Mouse (Mus musculus) embryonic fibroblast, embryonic 13.5 days (primary cell): ENCODE data around the gene Mcoln2. TPM values are rescaled to one million over a fixed set of nuclear protein-coding genes. Genes with fewer than 3 reads are reported as not detected.

Experiments
- H3K27ac ChIP-seq: 2 replicates; pipeline ENCODE4 v1.5.1; 2012; ENCODE audit warnings: low read length, control low read depth, inconsistent platforms; ENCODE audit not compliant: insufficient read depth
- H3K4me1 ChIP-seq: 2 replicates; pipeline ENCODE4 v1.6.1; 2011; ENCODE audit warnings: low read length; ENCODE audit not compliant: control insufficient read depth, insufficient read depth
- H3K4me3 ChIP-seq: 2 replicates; pipeline ENCODE4 v1.5.1; 2011; ENCODE audit warnings: mild to moderate bottlenecking, control low read depth, low read length; ENCODE audit not compliant: insufficient read depth
- CTCF ChIP-seq: IDR thresholded peaks from 2 replicates; pipeline ENCODE4 v1.5.1; 2011; ENCODE audit warnings: mild to moderate bottlenecking, control low read depth, low read length, moderate library complexity, borderline replicate concordance; ENCODE audit not compliant: insufficient read depth
- POLR2A ChIP-seq: IDR thresholded peaks from 2 replicates; pipeline ENCODE4 v1.6.1; 2011; ENCODE audit warnings: low read depth, mild to moderate bottlenecking, control low read depth, low read length, moderate library complexity
- polyA plus RNA-seq: library from polyadenylated mRNA; stranded (reverse); fragments of >200 nt; gene quantifications from 2 replicates; pipeline ENCODE4 v1.2.4, GENCODE M21; 2011; ENCODE audit warnings: low read depth; ENCODE audit not compliant: missing spikeins, insufficient read length

Mcoln2 gene
- polyA plus RNA-seq, 1 experiment: 0.70 TPM

DNA sequence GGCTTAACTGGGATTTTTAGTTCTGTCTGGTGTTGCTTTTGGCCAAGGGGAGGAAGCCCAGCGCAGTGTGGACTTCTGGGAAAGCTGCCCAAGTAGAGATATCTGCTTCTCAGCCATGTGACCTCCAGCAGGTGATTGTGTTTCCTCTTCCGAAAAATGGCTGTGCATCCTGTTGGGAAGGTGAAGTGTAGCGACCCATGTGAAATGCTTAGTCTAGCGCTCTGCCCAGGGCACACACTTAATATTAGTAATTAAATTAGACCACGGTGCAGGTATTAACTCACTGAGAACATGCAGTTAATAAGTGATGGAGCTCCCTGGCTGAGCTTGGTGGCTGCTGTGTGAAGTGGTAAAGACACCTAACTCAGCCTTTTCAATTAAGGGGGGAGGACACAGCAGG lies 88.0 kb downstream of the Mcoln2 start:
- TF ChIP-seq CTCF: no peak
- TF ChIP-seq POLR2A: no peak
- H3K4me1 ChIP-seq: no peaks in the 10 kb centered on the region
- no peak overlapping the region for H3K27ac ChIP-seq
- no peak overlapping the region for H3K4me3 ChIP-seq

DNA sequence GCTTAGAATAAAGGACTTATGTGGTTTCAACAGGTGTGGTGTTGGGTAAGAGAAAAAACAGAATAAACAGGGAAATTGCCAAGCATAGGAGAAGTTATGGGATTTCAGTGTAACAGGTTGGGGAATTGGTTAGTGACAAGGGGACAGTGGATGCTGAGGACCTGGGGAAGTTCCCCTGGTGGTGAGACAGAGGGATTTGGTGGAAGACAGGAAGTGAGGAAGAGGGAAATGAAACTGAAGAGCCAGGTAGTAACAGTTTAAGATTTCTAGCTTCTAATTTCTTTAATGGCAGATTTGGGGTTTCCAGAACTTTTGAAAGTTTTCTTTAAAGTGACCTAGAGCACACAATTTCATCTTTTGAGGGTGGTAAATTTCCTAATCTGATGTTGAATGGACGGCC lies 95.0 kb downstream of the Mcoln2 start:
- no peak overlapping the region for H3K4me3 ChIP-seq
- peaks cover 9% of the 10 kb centered on the region for H3K4me1 ChIP-seq
- no peak overlapping the region for H3K27ac ChIP-seq
- TF ChIP-seq CTCF (no peak), POLR2A (no peak)

Other genes starting within 250 kb of the Mcoln2 start
- gene Bcl10, start 227.0 kb upstream of the Mcoln2 start, polyA plus RNA-seq: 45.4 and 53.9 TPM in 2 replicates
- 20.8 and 24.9 TPM in 2 replicates for gene 2410004B18Rik, start 211.8 kb upstream of the Mcoln2 start, polyA plus RNA-seq
- 8.9 and 12.3 TPM in 2 replicates for gene Syde2, start 162.0 kb upstream of the Mcoln2 start, polyA plus RNA-seq
- gene Wdr63, start 41.7 kb upstream of the Mcoln2 start, polyA plus RNA-seq: 1.1 and 1.4 TPM in 2 replicates
- gene Mcoln3, start 32.4 kb upstream of the Mcoln2 start, polyA plus RNA-seq: not detected in 2 replicates
- not detected in 2 replicates for gene Lpar3, start 71.1 kb downstream of the Mcoln2 start, polyA plus RNA-seq